Mouse (Mus musculus) NIH3T3 (cell line): Measurements from ENCODE around the gene Sapcd1.

Experiments used
- DNase-seq: peaks from one replicate; pipeline ENCODE4 v3.0.0-alpha.2; 2012; ENCODE audit warnings: low read depth

The Sapcd1 gene

GRCm38 (mm10) chr17:35029691-35030532 is 2.1 kb upstream of the Sapcd1 start:
- peak; percentile 53 for DNase-seq

GRCm38 (mm10) chr17:35028315-35028714 is 499 bp upstream of the Sapcd1 start:
- no peak for DNase-seq

GRCm38 (mm10) chr17:35026206-35026605 is 1.6 kb downstream of the Sapcd1 start:
- DNase-seq, result no peak

- DNase-seq, result peak; percentile 58
Observed at GRCm38 (mm10) chr17:35024691-35025488, 2.9 kb downstream of the Sapcd1 start.

- DNase-seq, result no peak
Observed at GRCm38 (mm10) chr17:35024261-35024660, 3.6 kb downstream of the Sapcd1 start.

- DNase-seq, result peak; percentile 46
Observed at GRCm38 (mm10) chr17:35023756-35024155, 4.1 kb downstream of the Sapcd1 start.

GRCm38 (mm10) chr17:35023221-35023620 is 4.6 kb downstream of the Sapcd1 start:
- DNase-seq, result no peak

- DNase-seq, result no peak
Observed at GRCm38 (mm10) chr17:35022541-35023060, 5.2 kb downstream of the Sapcd1 start.

GRCm38 (mm10) chr17:35021842-35022477 is 5.9 kb downstream of the Sapcd1 start:
- no peak for DNase-seq

GRCm38 (mm10) chr17:35021163-35021808 is 6.5 kb downstream of the Sapcd1 start:
- DNase-seq, result peak; percentile 94

GRCm38 (mm10) chr17:35020551-35020950 is 7.3 kb downstream of the Sapcd1 start:
- no peak for DNase-seq

- no peak for DNase-seq
Observed at GRCm38 (mm10) chr17:35019894-35020293, 7.9 kb downstream of the Sapcd1 start.

- no peak for DNase-seq
Observed at GRCm38 (mm10) chr17:35018171-35018570, 9.6 kb downstream of the Sapcd1 start.

- no peak for DNase-seq
Observed at GRCm38 (mm10) chr17:35017706-35018030, 10.1 kb downstream of the Sapcd1 start.

- DNase-seq, result no peak
Observed at GRCm38 (mm10) chr17:35016791-35017705, 10.8 kb downstream of the Sapcd1 start.

GRCm38 (mm10) chr17:35016376-35016775 is 11.4 kb downstream of the Sapcd1 start, which contains the start of gene Vwa7:
Vwa7 (plus strand) TSS chr17:35016579.
- DNase-seq, result peak; percentile 76

- DNase-seq, result no peak
Observed at GRCm38 (mm10) chr17:35015296-35015695, 12.5 kb downstream of the Sapcd1 start.

- DNase-seq, result no peak
Observed at GRCm38 (mm10) chr17:35013221-35013620, 14.6 kb downstream of the Sapcd1 start.

GRCm38 (mm10) chr17:35012430-35012829 is 15.4 kb downstream of the Sapcd1 start:
- DNase-seq, result no peak

GRCm38 (mm10) chr17:35011440-35011839 is 16.4 kb downstream of the Sapcd1 start:
- no peak for DNase-seq

- no peak for DNase-seq
Observed at GRCm38 (mm10) chr17:35009586-35009985, 18.2 kb downstream of the Sapcd1 start.
